Mouse (Mus musculus) limb, embryonic 13.5 days (tissue): ENCODE results near the gene Gsc. TPM values are rescaled to one million over a fixed set of nuclear protein-coding genes. Genes with fewer than 3 reads are reported as not detected.
A peak's percentile ranks its signal among the peaks of the same experiment; 100 is the strongest.

ENCODE experiments used
- ATAC-seq: fragments of 200-750 bp; cut with Nextera tagmentation; 2 replicates; pipeline ENCODE4 v1.8.0; 2017; ENCODE audit warnings: low read depth, moderate number of reproducible peaks, moderate TSS enrichment; ENCODE audit not compliant: low FRiP score
- H3K27ac ChIP-seq: fragments of 300-500 bp; sonication (generic); 2 replicates; pipeline ENCODE4 v1.5.1; 2015; ENCODE audit warnings: inconsistent platforms, mild to moderate bottlenecking, moderate library complexity
- H3K27me3 ChIP-seq: fragments of 300-500 bp; sonication (generic); 2 replicates; pipeline ENCODE4 v1.6.1; 2015; ENCODE audit warnings: mild to moderate bottlenecking, inconsistent platforms
- H3K36me3 ChIP-seq: fragments of 300-500 bp; sonication (generic); 2 replicates; pipeline ENCODE4 v1.6.1; 2015; ENCODE audit warnings: inconsistent platforms, mild to moderate bottlenecking, moderate library complexity
- H3K4me1 ChIP-seq: fragments of 300-500 bp; sonication (generic); 2 replicates; pipeline ENCODE4 v1.6.1; 2015; ENCODE audit warnings: inconsistent platforms
- H3K4me2 ChIP-seq: fragments of 300-500 bp; sonication (generic); replicated peaks from 2 replicates; pipeline ENCODE4 v1.6.1; 2015; ENCODE audit warnings: inconsistent platforms, mild to moderate bottlenecking, moderate library complexity
- H3K4me3 ChIP-seq: fragments of 300-500 bp; sonication (generic); 2 replicates; pipeline ENCODE4 v1.5.1; 2015; ENCODE audit warnings: moderate library complexity, mild to moderate bottlenecking, inconsistent platforms
- H3K9ac ChIP-seq: fragments of 300-500 bp; sonication (generic); 2 replicates; pipeline ENCODE4 v1.6.1; 2015; ENCODE audit warnings: mild to moderate bottlenecking, inconsistent platforms
- H3K9me3 ChIP-seq: fragments of 300-500 bp; sonication (generic); 2 replicates; pipeline ENCODE4 v1.6.1; 2016; ENCODE audit warnings: inconsistent platforms
- WGBS: fragments of 180-500 bp; shearing (Covaris S2); methylation state at CpG from one replicate; pipeline ENCODE4 v1.1.7; 2015; 5-methylcytosine and 5-hydroxymethylcytosine counted together
- polyA plus RNA-seq: library from polyadenylated mRNA; unstranded; fragments of >200 nt; fragmentation: Nextera tagmentation; extraction: Ambion mirVana; gene quantifications from 2 replicates; pipeline ENCODE4 v1.2.1, GENCODE M21; 2015

Gene Gsc
- polyA plus RNA-seq, 1 experiment from 2014 or later: 17.7 TPM

GRCm38 (mm10) chr12:104474191-104474871 is 1.2 kb upstream of the Gsc start:
- H3K9me3 ChIP-seq: no peaks in the 10 kb centered on the region
- H3K4me3 ChIP-seq: peak overlapping the region; percentile 66
- no peak for ATAC-seq
- H3K9ac ChIP-seq: peak overlapping the region; percentile 65
- peak overlapping the region; percentile 92 for H3K4me2 ChIP-seq
- H3K4me1 ChIP-seq: peaks cover 32% of the 10 kb centered on the region
- WGBS: 2% methylated on average over 42 of the region's 42 CpGs
- peak overlapping the region; percentile 48; the same call in 1 of the 2 replicates for H3K27ac ChIP-seq
- no peaks in the 10 kb centered on the region for H3K36me3 ChIP-seq
- H3K27me3 ChIP-seq: peaks cover 88% of the 10 kb centered on the region

GRCm38 (mm10) chr12:104473492-104473891 is 362 bp upstream of the Gsc start:
- Histone ChIP-seq H3K36me3 (no peaks in the 10 kb centered on the region), H3K27me3 (peaks cover 92% of the 10 kb centered on the region), H3K9ac (peak overlapping the region; percentile 87; the same call in 1 of the 2 replicates), H3K27ac (peak overlapping the region; percentile 44), H3K4me1 (peaks cover 40% of the 10 kb centered on the region), H3K4me3 (peak overlapping the region; percentile 66), H3K9me3 (no peaks in the 10 kb centered on the region), H3K4me2 (peak overlapping the region; percentile 92)
- WGBS: under 1% methylated on average over 16 of the region's 18 CpGs
- no peak for ATAC-seq

GRCm38 (mm10) chr12:104472218-104472525 is 958 bp downstream of the Gsc start:
- Histone ChIP-seq H3K36me3 (no peaks in the 10 kb centered on the region), H3K9me3 (no peaks in the 10 kb centered on the region), H3K27ac (0 out of 2 replicates have a peak overlapping the region, but pooled peaks have one; percentile 85), H3K4me2 (peak overlapping the region; percentile 92), H3K27me3 (peaks cover 92% of the 10 kb centered on the region), H3K4me1 (peaks cover 46% of the 10 kb centered on the region), H3K9ac (peak overlapping the region; percentile 87), H3K4me3 (peak overlapping the region; percentile 66)
- under 1% methylated on average over 25 of the region's 25 CpGs for WGBS
- ATAC-seq: no peak

- Histone ChIP-seq H3K9ac (peak overlapping the region; percentile 87), H3K27ac (0 out of 2 replicates have a peak overlapping the region, but pooled peaks have one; percentile 85), H3K4me2 (peak overlapping the region; percentile 92), H3K27me3 (peaks cover 94% of the 10 kb centered on the region), H3K36me3 (no peaks in the 10 kb centered on the region), H3K4me3 (peak overlapping the region; percentile 66), H3K4me1 (peaks cover 46% of the 10 kb centered on the region), H3K9me3 (no peaks in the 10 kb centered on the region)
- no peak for ATAC-seq
- WGBS: 2% methylated on average over 57 of the region's 57 CpGs
These were observed 1.5 kb downstream of the Gsc start for GRCm38 (mm10) chr12:104471351-104472217.

- Histone ChIP-seq H3K9me3 (no peaks in the 10 kb centered on the region), H3K9ac (peak overlapping the region; percentile 87), H3K27ac (no peak overlapping the region), H3K4me2 (peak overlapping the region; percentile 92), H3K4me3 (peak overlapping the region; percentile 66), H3K27me3 (peaks cover 94% of the 10 kb centered on the region), H3K4me1 (peaks cover 42% of the 10 kb centered on the region), H3K36me3 (no peaks in the 10 kb centered on the region)
- WGBS: 14% methylated on average over 6 of the region's 6 CpGs
- no peak for ATAC-seq
These were observed 2.5 kb downstream of the Gsc start for GRCm38 (mm10) chr12:104470646-104471045.

GRCm38 (mm10) chr12:104468783-104469182 is 4.3 kb downstream of the Gsc start:
- Histone ChIP-seq H3K27me3 (peaks cover 87% of the 10 kb centered on the region), H3K9me3 (no peaks in the 10 kb centered on the region), H3K9ac (no peak overlapping the region), H3K4me2 (peak overlapping the region; percentile 92), H3K27ac (no peak overlapping the region), H3K36me3 (no peaks in the 10 kb centered on the region), H3K4me1 (peaks cover 44% of the 10 kb centered on the region), H3K4me3 (0 out of 2 replicates have a peak overlapping the region, but pooled peaks have one; percentile 8)
- 5% methylated on average over 4 of the region's 4 CpGs for WGBS
- ATAC-seq: no peak

- H3K27me3 ChIP-seq: peaks cover 77% of the 10 kb centered on the region
- peak overlapping the region; percentile 19; the same call in 1 of the 2 replicates for H3K4me2 ChIP-seq
- H3K9ac ChIP-seq: no peak overlapping the region
- no peak overlapping the region for H3K27ac ChIP-seq
- H3K4me3 ChIP-seq: no peak overlapping the region
- no peak for ATAC-seq
- WGBS: 15% methylated on average over 6 of the region's 6 CpGs
- H3K9me3 ChIP-seq: no peaks in the 10 kb centered on the region
- H3K36me3 ChIP-seq: no peaks in the 10 kb centered on the region
- H3K4me1 ChIP-seq: peaks cover 41% of the 10 kb centered on the region
These were observed 5.8 kb downstream of the Gsc start for GRCm38 (mm10) chr12:104467372-104467771.

GRCm38 (mm10) chr12:104466930-104467329 is 6.2 kb downstream of the Gsc start:
- Histone ChIP-seq H3K4me1 (peaks cover 41% of the 10 kb centered on the region), H3K27me3 (peaks cover 73% of the 10 kb centered on the region), H3K27ac (no peak overlapping the region), H3K9me3 (no peaks in the 10 kb centered on the region), H3K36me3 (no peaks in the 10 kb centered on the region), H3K4me2 (peak overlapping the region; percentile 19; the same call in 1 of the 2 replicates), H3K4me3 (no peak overlapping the region), H3K9ac (no peak overlapping the region)
- no peak for ATAC-seq
- WGBS: 17% methylated on average over 7 of the region's 7 CpGs

GRCm38 (mm10) chr12:104461372-104461771 is 11.8 kb downstream of the Gsc start:
- WGBS: 7% methylated on average over 8 of the region's 8 CpGs
- Histone ChIP-seq H3K27me3 (peaks cover 29% of the 10 kb centered on the region), H3K4me3 (no peak overlapping the region), H3K4me2 (peak overlapping the region; percentile 9; the same call in 1 of the 2 replicates), H3K9ac (0 out of 2 replicates have a peak overlapping the region, but pooled peaks have one; percentile 21), H3K27ac (no peak overlapping the region), H3K4me1 (peaks cover 24% of the 10 kb centered on the region), H3K9me3 (no peaks in the 10 kb centered on the region), H3K36me3 (no peaks in the 10 kb centered on the region)
- 0 out of 2 replicates have a peak, but pooled peaks have one; percentile 24 for ATAC-seq

GRCm38 (mm10) chr12:104459377-104459776 is 13.8 kb downstream of the Gsc start:
- Histone ChIP-seq H3K36me3 (no peaks in the 10 kb centered on the region), H3K4me1 (peaks cover 22% of the 10 kb centered on the region), H3K4me2 (no peak overlapping the region), H3K9me3 (no peaks in the 10 kb centered on the region), H3K9ac (no peak overlapping the region), H3K4me3 (no peak overlapping the region), H3K27me3 (peaks cover 13% of the 10 kb centered on the region; the same call in 1 of the 2 replicates), H3K27ac (no peak overlapping the region)
- no peak for ATAC-seq
- WGBS: 66% methylated on average over 6 of the region's 6 CpGs

- no peaks in the 10 kb centered on the region for H3K36me3 ChIP-seq
- peaks cover 16% of the 10 kb centered on the region for H3K27me3 ChIP-seq
- no peaks in the 10 kb centered on the region for H3K9me3 ChIP-seq
- no peak overlapping the region for H3K4me2 ChIP-seq
- peaks cover 8% of the 10 kb centered on the region for H3K4me1 ChIP-seq
- no peak overlapping the region for H3K27ac ChIP-seq
- no peak for ATAC-seq
- no peak overlapping the region for H3K9ac ChIP-seq
- no peak overlapping the region for H3K4me3 ChIP-seq
- 76% methylated on average over 1 of the region's 1 CpGs for WGBS
These were observed 20.1 kb downstream of the Gsc start for GRCm38 (mm10) chr12:104453002-104453401.

GRCm38 (mm10) chr12:104450257-104450656 is 22.9 kb downstream of the Gsc start:
- no peak overlapping the region for H3K4me2 ChIP-seq
- peaks cover 41% of the 10 kb centered on the region for H3K27me3 ChIP-seq
- 61% methylated on average over 10 of the region's 10 CpGs for WGBS
- no peaks in the 10 kb centered on the region for H3K9me3 ChIP-seq
- no peak overlapping the region for H3K4me3 ChIP-seq
- H3K9ac ChIP-seq: no peak overlapping the region
- H3K4me1 ChIP-seq: peaks cover 9% of the 10 kb centered on the region
- no peak for ATAC-seq
- H3K27ac ChIP-seq: no peak overlapping the region
- H3K36me3 ChIP-seq: no peaks in the 10 kb centered on the region
